Mouse (Mus musculus) frontal cortex, adult (tissue): Measurements from ENCODE around the gene Plaur.

Source experiments
- ATAC-seq: cut with Nextera tagmentation; 2 replicates; pipeline ENCODE4 v1.9.2; 2017; ENCODE audit warnings: mild to moderate bottlenecking, moderate library complexity, mixed read lengths; ENCODE audit not compliant: low TSS enrichment

The Plaur gene

DNA sequence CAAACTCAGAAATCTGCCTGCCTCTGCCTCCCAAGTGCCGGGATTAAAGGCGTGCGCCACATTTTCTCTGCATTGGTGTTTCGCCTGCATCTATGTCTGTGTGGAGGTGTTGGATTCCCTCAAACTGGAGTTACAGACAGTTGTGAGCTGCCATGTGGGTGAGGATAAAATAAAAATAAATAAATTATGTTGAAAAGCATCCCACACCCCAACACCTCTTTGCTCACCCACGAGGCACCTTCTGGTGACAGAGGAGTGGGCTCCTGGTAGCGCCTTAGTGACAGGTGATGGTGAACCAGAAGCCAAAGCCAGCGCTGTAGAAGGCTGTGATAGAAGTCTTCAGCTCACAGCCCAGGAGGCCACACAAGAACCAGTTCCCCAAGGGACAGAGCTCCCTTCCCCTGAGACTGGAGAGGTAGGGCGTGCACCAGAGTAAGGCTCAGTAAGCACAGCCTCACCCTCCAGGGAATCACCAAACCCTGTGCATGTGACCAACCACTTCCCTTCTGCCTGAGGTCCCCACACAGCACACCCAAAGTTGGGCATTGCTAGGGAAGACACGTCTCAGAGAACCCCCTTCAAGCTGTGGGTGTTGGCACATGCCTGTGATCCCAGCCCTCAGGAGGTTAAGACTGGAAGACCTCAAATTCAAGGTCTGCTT lies 16.9 kb upstream of the Plaur start:
- no peak for ATAC-seq

DNA sequence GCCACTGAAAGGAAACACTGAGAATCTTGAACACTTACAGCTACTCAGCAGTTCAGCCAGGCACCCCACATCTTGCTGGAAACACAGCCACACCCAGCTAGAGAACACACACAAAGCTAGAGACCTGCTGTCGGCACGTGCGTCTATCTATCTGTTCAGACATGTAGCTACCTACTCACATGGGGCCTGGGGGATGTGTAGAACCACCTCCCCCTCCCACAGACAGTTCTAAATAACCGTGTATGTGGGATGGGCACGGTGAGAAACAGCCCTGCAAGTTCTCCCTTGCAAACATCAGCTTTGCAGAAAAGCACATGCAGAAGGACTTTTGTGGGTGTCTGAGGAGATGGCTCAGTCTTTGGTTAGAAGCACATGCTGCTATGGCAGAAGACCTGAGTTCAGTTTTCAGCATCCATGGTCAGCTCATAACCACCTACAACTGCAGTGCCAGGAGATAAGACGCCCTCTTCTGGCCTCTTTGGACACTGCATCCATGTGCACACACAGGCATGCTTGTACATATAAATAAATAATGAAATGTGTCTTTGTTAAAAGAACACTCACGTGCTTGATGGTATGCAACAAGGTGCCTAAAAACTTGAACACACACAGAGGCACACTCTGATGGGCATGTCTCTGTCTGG lies 15.5 kb upstream of the Plaur start:
- peak; percentile 51 for ATAC-seq

DNA sequence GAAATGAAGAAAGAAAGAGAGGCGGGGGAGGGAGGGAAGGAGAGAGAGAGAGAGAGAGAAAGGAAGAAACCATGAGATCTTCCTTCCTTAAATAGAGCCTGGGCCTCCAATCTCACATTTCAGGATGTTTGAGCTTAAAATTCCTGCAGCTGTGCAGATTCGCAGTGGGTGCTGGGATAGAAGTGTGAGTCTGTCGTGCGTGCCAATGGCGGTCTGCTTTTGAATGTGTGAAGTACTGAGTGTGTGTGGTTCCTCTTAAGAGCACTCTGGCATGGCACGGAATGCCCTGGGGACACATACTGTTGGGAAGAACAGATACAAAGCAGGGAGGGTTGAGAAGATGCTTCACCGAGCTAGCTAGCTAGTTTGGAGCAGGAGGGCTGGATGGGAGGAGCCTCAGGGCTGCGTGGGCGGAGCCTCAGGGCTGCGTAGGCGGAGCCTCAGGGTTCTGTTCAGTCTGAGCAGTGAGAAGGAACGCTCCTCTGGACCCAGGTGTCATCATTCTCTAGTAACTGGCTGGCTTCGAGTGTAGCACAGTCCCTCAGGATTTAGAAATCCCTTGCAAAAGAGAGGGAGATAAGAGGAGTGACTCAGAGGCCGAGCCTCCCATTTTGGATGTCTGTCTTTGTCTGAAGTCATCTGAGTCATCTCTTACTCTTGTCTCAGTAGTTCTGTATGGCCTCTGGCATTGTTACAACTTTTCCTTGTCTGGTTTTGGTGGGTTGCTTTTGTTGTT lies 13.3 kb upstream of the Plaur start:
- ATAC-seq, result peak; percentile 48; the same call in 1 of the 2 replicates

DNA sequence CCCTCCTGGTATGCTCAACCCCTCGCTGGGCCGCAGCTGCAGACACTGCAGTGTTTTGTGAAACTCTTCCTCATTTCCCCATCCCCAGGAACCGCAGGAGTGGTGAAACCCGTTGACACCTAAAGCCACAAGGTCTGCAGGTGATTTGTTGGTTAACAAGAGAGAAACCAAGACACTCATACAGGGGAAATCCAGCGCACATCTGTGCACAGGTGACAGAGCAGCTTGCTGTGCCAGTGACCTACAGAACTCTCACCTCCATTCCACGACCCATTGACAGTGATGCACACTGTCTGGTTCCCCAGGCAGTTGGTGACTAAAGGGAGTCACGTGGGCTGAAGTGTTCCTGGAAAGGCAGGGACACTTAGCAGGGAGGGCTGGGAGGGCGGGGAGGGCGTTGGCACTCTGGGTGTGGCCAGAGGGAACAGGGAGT lies 11.7 kb upstream of the Plaur start:
- ATAC-seq, result no peak

DNA sequence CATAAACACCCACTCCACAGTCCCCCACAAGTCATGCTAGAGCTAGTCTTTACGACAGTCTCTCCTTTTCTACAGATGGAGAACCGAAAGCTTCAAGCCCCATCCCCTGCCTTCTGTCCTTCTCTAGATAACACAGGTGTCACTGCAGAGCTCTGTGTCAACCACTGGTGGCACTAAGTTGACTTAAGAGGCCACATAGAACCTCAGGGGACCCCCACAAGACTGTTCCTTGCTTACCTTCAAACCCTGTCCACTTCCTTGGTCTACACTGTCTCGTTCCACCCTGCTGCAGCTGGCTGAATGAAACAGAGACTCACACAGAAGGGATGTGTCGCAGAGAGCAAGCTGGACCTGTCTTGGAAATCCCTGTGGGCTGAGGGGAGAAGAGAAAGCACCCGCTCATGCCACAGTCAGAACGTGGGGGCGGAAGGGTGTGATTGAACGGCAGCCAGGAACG lies 10.4 kb upstream of the Plaur start, which contains the start of gene Irgc1:
TSS of gene Irgc1 (minus strand) at position 443 of the 457 bp plus-strand sequence.
- peak; percentile 51; the same call in 1 of the 2 replicates for ATAC-seq

DNA sequence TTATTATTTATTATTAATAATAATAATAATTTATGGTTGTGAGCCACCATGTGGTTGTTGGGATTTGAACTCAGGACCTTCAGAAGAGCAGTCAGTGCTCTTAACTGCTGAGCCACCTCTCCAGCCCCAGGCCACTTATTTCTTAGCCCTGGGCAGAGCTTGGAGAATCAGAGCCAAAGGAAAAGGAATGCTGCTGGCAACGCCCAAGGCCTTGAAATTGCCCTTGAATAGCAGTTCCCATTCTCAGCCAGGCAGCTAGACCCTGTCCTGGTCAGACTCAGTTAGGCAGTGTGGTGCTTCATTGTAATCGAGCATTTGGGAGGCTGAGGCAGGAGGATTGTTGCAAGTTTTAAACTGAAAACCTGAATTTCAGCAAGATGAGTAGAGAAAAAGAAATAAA lies 8.1 kb upstream of the Plaur start:
- no peak for ATAC-seq

DNA sequence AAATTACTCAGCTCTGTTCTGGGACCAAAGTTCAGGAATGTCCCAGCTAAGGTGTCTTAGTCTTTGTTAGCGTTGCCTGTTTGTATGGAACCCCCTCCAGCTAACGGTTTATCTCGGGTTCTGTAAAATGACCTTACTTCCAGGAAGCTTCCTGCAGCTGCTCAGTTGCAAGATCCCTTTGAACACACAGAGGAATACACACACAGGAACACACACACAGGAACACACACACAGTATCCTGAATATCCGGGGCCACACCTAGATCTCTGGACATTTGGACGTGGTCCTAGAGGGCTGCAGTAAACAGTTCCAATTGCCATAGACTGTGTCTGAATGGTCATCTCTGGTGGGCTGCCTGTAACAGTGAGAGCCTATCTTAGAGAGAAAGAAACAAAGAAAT lies 6.6 kb upstream of the Plaur start:
- ATAC-seq, result no peak

DNA sequence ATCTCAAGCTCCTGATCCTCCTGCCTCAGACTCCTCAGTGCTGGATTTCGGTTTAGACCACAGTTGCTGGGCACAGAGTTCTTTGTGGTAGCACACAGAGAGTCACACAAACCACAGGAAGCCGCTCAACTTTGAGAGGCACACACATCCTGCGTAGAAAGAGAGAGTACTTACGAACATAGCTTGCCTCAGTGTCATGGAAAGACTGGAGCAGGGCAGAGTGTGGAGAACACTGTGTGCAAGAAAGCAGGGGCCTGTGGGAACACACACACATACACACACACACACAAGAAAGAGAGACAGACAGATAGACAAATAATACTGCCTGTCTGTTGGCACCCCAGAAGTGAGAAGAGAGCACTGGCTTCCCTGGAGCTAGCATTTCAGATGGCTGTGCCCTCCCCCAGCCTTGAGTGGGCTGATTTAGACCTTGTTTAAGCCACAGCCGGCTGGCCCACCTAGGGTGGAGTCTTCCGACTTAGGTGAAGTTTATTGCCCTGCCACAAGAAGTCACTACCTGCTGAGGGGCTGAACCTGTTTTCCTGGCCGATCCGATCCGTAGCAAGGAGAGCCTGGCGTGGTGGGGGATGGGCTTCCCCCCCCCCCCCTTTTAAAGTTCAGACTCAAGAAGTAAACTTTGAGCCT lies 4.4 kb upstream of the Plaur start:
- ATAC-seq, result no peak

DNA sequence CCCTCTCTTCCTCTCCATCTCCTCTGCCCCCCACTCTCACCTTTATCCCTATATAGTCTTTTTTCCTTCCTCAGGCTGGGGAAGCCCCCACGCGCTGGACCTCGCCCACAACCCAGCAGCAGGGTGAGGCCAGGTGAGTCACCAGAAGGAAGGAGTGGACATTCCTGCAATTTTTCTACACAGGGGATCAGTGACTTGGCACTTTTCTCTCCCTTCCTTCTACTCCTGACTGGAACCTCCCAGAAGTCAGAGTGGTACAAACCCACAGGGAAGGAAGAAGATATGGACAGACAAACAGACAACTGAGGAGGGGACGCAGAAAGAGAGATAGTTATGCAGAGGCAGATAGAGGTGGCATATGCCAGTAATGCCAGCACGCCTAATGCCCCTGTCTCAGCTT lies 2.8 kb upstream of the Plaur start:
- no peak for ATAC-seq

DNA sequence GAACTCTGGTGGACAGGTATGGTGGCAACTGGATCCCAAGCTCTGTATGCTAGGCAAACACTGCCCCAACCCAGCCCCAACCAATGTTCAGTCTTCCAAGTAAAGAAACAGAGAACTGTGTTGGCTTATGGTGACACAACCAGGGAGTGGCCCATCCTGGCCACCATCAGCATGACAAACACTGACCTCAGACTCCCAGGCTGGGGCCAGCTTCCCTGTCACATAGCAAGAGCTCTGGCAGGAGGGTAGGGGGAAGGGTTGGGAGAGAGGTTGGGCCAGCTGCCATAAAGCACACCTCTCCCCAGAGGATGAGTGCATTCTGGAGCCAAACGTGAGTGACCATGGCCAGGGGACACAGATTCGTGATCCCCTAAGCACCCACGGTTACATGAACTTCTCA lies 2.4 kb upstream of the Plaur start:
- no peak for ATAC-seq

DNA sequence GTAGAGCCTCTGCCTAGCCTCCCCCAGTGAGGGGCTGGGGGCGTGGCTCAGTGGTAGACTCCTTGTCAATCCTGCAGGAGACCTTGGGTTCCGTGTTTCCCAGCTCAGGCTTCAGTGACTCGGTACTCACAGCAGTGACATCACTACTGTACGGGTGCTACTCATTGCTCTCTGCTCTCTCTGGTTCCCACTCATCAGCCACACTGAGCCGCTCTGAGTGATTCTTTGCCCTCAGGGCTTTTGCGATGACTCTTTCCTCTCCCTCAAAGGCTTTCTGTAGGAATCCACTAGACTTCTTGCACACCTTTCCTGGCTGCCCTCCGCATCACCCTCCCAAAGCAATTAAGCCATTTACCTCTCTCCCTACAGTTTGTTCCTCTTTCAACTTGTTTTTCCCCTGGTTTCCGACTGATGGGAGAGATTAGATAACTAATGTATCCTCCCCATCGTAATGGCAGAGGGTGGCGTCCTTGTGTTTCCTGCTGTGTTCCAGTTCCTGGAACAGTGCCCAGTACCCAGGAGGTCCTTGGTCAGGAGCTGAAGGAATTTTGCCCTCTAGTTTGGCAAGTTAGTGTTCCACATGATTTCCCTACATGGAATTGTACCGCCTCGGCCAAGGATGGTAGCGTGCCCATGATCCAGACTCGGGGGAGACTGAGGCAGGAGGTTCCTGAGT lies 770 bp upstream of the Plaur start:
- ATAC-seq, result no peak

DNA sequence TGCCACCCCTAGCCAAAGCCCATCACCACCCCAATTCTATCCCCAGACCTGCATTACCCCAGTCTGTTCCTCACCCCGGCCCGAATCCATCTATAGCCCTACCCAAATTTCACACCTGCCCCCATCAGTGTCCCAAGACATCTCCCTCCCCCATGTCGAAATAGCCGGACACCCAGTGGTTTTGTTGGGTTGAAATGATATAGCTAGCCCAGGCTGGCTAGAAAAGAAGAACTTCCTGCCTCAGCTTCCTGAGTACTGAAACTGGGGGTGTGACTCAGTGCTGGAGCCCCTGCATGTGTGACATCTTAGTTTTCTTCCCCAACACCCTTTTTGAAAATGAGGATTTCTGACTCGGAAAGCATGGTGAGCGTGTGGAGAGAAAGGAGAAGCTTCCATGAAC lies 4.6 kb downstream of the Plaur start:
- ATAC-seq, result no peak

DNA sequence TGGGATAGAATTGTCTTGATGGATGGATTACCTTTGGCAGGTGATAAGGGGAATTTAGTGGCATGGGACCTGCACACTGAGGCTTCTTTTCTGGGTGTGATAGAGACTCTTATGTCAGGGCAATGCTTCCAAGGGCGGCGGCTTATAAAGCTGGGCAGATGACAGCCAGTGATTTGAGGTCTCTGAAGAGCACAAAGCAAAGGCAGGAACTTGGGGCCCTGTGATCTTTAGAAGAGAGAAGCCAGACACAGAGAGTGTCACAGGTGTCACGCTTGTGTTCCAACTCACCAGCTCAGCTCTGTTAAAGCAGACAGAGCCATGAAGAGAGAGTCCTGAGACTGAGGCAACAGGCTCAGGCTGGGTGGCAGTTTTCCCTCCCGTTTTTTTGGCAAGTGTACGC lies 5.6 kb downstream of the Plaur start:
- no peak for ATAC-seq

DNA sequence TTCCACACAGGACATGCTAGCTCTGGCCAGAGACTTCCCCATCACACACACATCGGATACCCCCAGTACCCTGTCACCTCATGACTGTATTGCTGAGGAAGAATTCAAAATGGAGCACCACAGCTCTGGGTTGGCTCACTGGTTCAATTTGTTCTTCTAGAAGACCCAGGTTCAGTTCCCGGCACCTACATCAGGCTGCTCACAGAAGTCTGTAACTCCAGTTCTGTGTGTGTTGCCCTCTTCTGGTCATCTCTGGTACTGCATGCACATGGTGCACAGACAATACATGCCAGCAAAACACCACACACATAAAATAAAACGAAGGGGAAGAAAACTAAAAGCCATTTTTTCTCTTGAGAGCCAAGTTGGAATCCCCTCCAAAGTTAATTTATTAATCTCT lies 6.8 kb downstream of the Plaur start:
- no peak for ATAC-seq

DNA sequence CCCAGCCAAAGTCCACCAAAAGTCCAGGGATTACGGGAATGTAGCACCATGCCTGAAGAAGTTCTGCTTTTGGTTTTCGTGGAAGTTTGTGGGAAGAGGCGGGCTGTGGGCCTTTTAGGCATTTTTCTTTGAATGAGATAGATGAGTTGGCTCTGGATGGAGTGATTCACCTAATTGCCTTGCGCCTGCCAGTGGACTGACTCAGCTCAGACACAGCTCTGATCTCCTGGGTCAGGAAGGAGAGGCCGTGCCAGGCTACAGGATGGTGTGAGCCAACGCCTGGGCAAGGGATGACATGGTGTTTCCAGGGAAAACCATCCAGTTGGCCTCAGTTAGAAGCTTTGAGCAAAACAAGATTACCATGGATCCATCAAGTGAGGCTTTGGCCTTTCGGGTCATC lies 8.1 kb downstream of the Plaur start:
- no peak for ATAC-seq

DNA sequence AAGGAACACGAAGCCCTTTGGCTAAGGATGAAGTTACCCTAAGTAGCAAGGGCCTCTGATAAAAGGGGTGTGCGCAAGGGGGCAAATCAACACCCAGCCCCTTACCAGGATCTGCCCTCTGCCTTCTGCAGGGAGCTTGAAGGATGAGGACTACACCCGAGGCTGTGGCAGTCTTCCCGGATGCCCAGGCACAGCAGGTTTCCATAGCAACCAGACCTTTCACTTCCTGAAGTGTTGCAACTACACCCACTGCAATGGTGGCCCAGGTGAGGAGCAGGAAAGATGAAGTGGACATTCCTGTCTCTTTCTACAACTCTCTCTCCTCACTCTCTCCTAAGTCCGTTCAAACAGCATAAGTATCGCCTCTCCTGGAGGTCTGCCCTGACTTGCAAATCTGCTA lies 10.2 kb downstream of the Plaur start:
- ATAC-seq, result no peak

DNA sequence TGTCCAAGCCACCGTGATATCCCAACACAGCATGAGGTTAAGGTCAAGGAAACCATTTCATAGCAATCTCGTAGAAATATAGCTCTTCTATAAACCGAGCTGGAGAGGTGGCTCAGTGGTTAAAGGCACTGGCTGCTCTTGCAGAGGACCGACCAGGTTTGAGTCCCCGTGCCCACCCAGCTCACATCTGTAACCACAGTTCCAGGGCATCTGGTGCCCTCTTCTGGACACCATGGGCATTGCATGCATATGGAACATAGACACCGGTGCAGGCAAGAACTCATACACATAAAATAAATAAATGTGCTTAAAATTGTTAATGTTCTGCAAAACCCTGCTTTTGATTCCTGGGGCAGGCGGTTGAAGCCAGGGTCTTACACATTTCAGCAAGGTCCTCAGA lies 10.7 kb downstream of the Plaur start:
- no peak for ATAC-seq

DNA sequence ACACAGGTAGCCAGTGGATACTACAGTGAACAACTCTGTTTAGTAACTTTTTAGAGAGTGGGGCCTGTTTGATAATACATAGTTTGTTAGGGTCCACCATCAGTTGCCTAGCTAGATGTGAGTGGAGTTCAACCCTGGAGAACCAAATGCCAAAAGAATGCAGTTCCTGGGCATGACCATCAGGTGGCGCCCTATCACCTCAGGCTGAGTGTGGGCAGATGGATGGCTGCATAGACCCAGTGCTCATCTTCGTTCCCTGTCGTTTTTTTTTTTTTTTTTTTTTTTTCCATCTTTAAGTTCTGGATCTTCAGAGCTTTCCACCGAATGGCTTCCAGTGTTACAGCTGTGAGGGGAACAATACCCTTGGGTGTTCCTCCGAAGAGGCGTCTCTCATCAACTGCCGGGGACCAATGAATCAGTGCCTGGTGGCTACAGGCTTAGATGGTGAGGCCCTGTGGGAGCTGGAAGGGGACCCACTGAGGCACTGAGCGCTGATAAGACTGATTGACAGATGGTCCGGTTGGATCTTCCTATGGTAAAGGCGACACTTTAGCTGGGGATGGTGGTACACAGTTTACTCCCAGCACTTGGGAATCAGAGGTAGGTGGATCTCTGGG lies 11.7 kb downstream of the Plaur start:
- ATAC-seq, result peak; percentile 46

DNA sequence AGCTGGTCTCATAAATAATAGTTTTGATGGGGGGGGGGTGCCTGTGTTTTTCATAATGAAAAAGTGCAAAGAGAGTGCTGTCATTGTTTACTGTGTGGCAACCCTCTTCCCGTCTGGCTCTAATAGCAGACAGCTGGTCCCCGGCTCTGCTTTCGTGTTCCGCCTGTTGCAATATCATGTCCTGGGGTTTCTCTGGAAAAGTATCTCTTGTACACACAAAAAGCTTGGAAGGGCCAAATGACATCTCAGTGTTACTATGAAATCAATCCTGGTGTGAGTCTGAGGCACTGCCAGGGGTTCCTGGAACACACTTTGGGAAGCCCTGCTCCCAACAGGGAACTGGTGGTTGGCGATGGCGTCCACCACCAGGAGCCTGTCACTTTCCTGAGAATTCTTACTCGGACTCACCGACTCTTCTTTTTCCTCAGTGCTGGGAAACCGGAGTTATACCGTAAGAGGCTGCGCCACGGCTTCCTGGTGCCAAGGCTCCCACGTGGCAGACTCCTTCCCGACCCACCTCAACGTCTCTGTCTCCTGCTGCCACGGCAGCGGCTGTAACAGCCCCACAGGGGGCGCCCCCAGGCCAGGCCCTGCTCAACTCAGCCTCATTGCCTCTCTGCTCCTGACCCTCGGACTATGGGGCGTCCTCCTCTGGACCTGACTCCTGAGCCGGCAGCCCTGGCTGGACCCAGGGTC lies 12.7 kb downstream of the Plaur start:
- ATAC-seq, result no peak

DNA sequence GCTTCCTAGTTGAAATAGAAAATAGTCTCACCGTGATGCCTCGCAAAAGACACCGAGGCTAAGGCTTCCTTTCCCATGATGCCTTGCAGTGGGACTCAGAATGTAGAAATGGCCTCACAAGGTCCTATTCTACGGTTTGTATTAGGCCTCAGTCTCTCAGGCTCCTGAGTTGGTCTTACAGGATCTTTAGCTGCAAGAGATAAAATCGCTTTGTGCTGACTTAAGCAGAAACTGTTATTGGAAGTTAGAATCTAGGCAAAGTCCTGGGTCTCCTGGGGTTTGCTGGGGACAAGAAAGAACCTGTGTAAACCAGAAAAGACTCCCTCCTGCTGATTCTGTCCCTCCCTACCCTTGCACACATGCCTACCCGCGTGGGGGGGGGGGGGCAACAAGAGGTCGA lies 14.1 kb downstream of the Plaur start:
- ATAC-seq, result no peak

DNA sequence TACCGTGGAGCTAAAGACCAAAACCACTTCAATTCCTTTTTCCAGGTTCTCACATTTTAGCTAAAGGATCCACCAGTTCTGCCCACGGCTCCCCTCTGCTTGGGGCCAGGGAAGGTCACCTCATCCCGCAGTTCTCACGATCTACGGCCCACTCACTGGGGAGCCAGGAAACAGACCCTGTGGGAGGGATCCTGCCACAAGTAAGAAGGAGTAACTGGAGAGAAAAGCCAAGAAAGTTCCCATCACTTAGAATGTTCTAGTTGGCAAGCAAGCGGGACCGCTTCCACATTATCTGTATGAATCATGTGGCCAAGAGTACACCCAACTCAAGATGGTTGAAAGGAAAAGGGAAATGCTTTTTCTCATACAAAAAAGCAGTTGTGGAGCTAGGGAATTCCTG lies 14.6 kb downstream of the Plaur start:
- ATAC-seq, result peak; percentile 18
